Mouse (Mus musculus) spleen, adult 2 months (tissue): ENCODE data around the gene Lpp.

Experiments
- CTCF ChIP-seq: fragments of 200-500 bp; IDR thresholded peaks from 2 replicates; pipeline ENCODE4 v1.5.1; 2011; ENCODE audit warnings: mild to moderate bottlenecking, inconsistent platforms; ENCODE audit not compliant: insufficient read depth, insufficient read length, insufficient replicate concordance; ENCODE audit errors: extremely low read depth
- POLR2A ChIP-seq: fragments of 200-500 bp; IDR thresholded peaks from 2 replicates; pipeline ENCODE4 v1.6.1; 2011; ENCODE audit warnings: low read depth, low read length, inconsistent platforms

- no peak for TF ChIP-seq CTCF
- no peak for TF ChIP-seq POLR2A
Measured at GRCm38 (mm10) chr16:25037361-25037760, 644.1 kb downstream of the Lpp start.
